Mouse (Mus musculus): ENCODE data around the gene Gm10309. TPM values are rescaled to one million over a fixed set of nuclear protein-coding genes. Genes with fewer than 3 reads are reported as not detected.
A peak's percentile ranks its signal among the peaks of the same experiment; 100 is the strongest.

Gm10309 gene
- total and polyA plus RNA-seq, 3 experiments, result 0.17 to 0.53 TPM; not detected in 1

GRCm38 (mm10) chr17:86470160-86470559, 34.9 kb downstream of the Gm10309 start:
- Histone ChIP-seq H3K27me3 (replicated peaks) (no peaks in the 10 kb centered on the region), H3K4me3 (replicated peaks in 1 of 3; ENCODE audit: low read depth in 2 of 3, low read length in 2 of 3, poor library complexity in 1 of 3) (peak overlapping the region in 1 of 3 experiments; percentile 19), H3K79me2 (replicated peaks; ENCODE audit: control insufficient read depth, extremely low read depth, insufficient read depth, poor library complexity, severe bottlenecking) (no peaks in the 10 kb centered on the region; the same call in 1 of the 2 replicates), H3K9ac (ENCODE audit: insufficient read depth, low read depth) (peak overlapping the region; percentile 61), H3K9me3 (replicated peaks; ENCODE audit: low read length) (no peaks in the 10 kb centered on the region), H3K4me2 (ENCODE audit: insufficient read depth, low read depth, poor library complexity, severe bottlenecking) (0 out of 2 replicates have a peak overlapping the region, but pooled peaks have one; percentile 47), H3K4me1 (ENCODE audit: control insufficient read depth in 1 of 2, insufficient read depth in 2 of 2) (peaks cover 37 to 75% of the 10 kb centered on the region in 2 experiments), H3K36me3 (replicated peaks in 1 of 2; ENCODE audit: control insufficient read depth in 1 of 2, insufficient read depth in 1 of 2, low read length in 1 of 2) (peaks cover 0 to 7% of the 10 kb centered on the region in 2 experiments), H3K27ac (ENCODE audit: insufficient read depth, low read depth) (peak overlapping the region; percentile 77)
- in situ Hi-C loops (cut with MboI; ENCODE audit: low pct_ligation_motif_present, low pct_unique_long_range_greater_than_20kb, low sequenced_read_pairs) (loop anchor here (25.0 kb wide), 1 partner anchor 808 kb away; no protein-coding TSS in a partner anchor), dilution Hi-C loops (cut with MboI; ENCODE audit: extremely low pct_ligation_motif_present, extremely low pct_unique_long_range_greater_than_20kb, low sequenced_read_pairs) (no loop called here)
- no peak for DNase-seq (ENCODE audit: extremely low read depth)
- TF ChIP-seq POLR2A (IDR thresholded peaks at IDR 0.05; ENCODE audit: low read depth, low read length) (no peak), ZNF384 (IDR thresholded peaks at IDR 0.05; ENCODE audit: low read depth, low read length) (no peak), E2F4 (IDR thresholded peaks at IDR 0.05; ENCODE audit: insufficient replicate concordance, low read depth, low read length) (no peak), CHD1 (IDR thresholded peaks at IDR 0.05; ENCODE audit: low read depth, low read length) (no peak), GABPA (IDR thresholded peaks at IDR 0.05; ENCODE audit: insufficient replicate concordance, low read depth, low read length) (no peak), MAFK (IDR thresholded peaks at IDR 0.05; ENCODE audit: insufficient replicate concordance, low read length) (no peak), MAX (IDR thresholded peaks at IDR 0.05; ENCODE audit: low read length) (no peak), HCFC1 (IDR thresholded peaks at IDR 0.05; ENCODE audit: low read depth, low read length) (no peak), MYC (IDR thresholded peaks at IDR 0.05; ENCODE audit: low read depth, low read length) (no peak), ZKSCAN1 (IDR thresholded peaks at IDR 0.05; ENCODE audit: borderline replicate concordance, low read depth, low read length) (no peak), RCOR1 (conservative IDR thresholded peaks at IDR 0.05; ENCODE audit: low read depth, low read length) (no peak)

GRCm38 (mm10) chr17:86467967-86468366, 37.1 kb downstream of the Gm10309 start:
- in situ Hi-C loops (cut with MboI; ENCODE audit: low pct_ligation_motif_present, low pct_unique_long_range_greater_than_20kb, low sequenced_read_pairs) (loop anchor here (25.0 kb wide), 1 partner anchor 806 kb away; no protein-coding TSS in a partner anchor), dilution Hi-C loops (cut with MboI; ENCODE audit: extremely low pct_ligation_motif_present, extremely low pct_unique_long_range_greater_than_20kb, low sequenced_read_pairs) (no loop called here)
- H3K4me2 ChIP-seq (ENCODE audit: insufficient read depth, low read depth, poor library complexity, severe bottlenecking), result peak overlapping the region; percentile 81
- H3K79me2 ChIP-seq (replicated peaks; ENCODE audit: control insufficient read depth, extremely low read depth, insufficient read depth, poor library complexity, severe bottlenecking), result no peaks in the 10 kb centered on the region; the same call in 1 of the 2 replicates
- no peak for DNase-seq (ENCODE audit: extremely low read depth)
- H3K27ac ChIP-seq (ENCODE audit: insufficient read depth, low read depth), result peak overlapping the region; percentile 100
- no peaks in the 10 kb centered on the region for H3K9me3 ChIP-seq (replicated peaks; ENCODE audit: low read length)
- TF ChIP-seq JUN (IDR thresholded peaks at IDR 0.05; ENCODE audit: insufficient read depth, low read depth, low read length), result no peak
- TF ChIP-seq TBP (conservative IDR thresholded peaks at IDR 0.05; ENCODE audit: low read depth, low read length), result no peak
- TF ChIP-seq CHD1 (IDR thresholded peaks at IDR 0.05; ENCODE audit: low read depth, low read length), result 0 out of 2 replicates have a peak, but pooled peaks have one; percentile 2
- no peak for TF ChIP-seq ETS1 (conservative IDR thresholded peaks at IDR 0.05; ENCODE audit: low read depth, low read length)
- H3K27me3 ChIP-seq (replicated peaks), result no peaks in the 10 kb centered on the region
- H3K36me3 ChIP-seq (replicated peaks in 1 of 2; ENCODE audit: control insufficient read depth in 1 of 2, insufficient read depth in 1 of 2, low read length in 1 of 2), result peaks cover 0 to 7% of the 10 kb centered on the region in 2 experiments
- peaks cover 53 to 93% of the 10 kb centered on the region in 2 experiments for H3K4me1 ChIP-seq (ENCODE audit: control insufficient read depth in 1 of 2, insufficient read depth in 2 of 2)
- peak overlapping the region in 2 of 3 experiments; percentile 26 to 33 for H3K4me3 ChIP-seq (replicated peaks in 1 of 3; ENCODE audit: low read depth in 2 of 3, low read length in 2 of 3, poor library complexity in 1 of 3)
- H3K9ac ChIP-seq (ENCODE audit: insufficient read depth, low read depth), result peak overlapping the region; percentile 93
